Mouse (Mus musculus) brain, adult 2 months (tissue): ENCODE measurements around the gene Zfp982.
"Not testable (repeated sequence)": the region's sequence is repeated elsewhere in the genome, so short reads cannot be mapped to it uniquely, and the experiment has no call there.

ENCODE experiments used
- DNase-seq: peaks from one replicate; pipeline ENCODE4 v3.0.0; 2011; ENCODE audit warnings: low read depth, low spot score

The Zfp982 gene

DNA sequence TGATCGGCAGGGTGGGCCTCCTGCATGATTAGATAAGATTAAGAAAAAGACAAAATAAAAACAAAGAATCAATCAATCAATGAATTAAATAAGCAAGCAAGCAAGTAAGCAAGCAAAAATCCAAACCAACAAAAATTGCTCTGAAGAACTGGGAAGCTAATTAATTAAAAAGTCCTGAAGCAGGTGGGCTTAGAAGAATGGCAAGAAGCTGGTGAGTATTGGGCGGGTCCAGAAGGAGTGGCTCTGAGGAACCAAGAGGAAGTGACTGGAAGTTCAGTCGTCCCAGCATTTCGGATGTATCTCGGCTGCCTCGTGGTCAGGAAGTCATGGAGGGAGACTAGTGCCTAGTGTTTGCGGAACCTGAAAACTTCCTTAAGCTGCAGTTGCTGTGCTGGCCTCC lies at the start of gene Zfp982:
Gene Zfp982 (plus strand): TSS at position 301 of the 400 bp plus-strand sequence.
- not testable (repeated sequence) for DNase-seq

DNA sequence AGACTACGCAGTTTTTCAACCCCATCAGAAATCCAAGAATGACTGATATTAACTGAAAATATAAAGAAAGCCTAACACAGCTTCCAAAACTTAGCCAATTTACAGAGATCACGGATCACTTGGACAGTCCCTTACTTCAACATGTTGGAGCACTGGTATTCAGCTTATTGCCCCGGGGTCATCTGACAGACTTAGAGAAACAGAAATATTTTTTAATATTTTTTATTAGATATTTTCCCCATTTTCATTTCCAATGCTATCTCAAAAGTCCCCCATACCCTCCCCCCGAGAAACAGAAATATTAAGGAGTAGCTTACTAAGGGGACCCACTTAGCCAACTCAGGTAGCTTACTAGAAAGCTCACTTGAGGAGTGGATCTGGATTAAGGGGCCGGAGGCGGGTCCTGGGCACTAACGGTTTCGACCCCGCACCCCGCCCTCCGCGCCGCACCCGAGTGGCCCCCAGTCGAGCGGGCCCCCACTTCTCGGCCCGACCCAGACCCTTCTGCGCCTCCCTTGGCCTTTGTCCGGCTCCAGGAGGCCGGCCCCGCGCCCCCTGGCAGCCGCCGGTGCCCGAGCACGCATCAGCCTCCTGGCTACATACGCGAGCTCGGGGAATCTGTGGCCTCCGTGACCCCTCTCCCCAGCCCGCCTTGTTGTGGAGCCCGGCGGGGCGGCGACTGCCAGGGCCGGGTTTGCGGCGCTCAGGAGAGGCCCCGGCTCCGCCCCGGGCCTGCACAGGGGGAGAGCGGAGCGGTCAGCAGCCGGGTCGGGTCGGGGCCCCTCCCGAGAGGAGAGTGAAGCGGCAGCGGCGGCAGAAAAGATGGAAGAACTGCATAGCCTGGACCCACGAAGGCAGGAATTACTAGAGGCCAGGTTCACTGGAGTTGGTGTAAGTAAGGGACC lies 49.3 kb upstream of the Zfp982 start:
- DNase-seq: peak; percentile 39

GRCm38 (mm10) chr4:147443554-147443927 lies 48.7 kb upstream of the Zfp982 start:
- not testable (repeated sequence) for DNase-seq

DNA sequence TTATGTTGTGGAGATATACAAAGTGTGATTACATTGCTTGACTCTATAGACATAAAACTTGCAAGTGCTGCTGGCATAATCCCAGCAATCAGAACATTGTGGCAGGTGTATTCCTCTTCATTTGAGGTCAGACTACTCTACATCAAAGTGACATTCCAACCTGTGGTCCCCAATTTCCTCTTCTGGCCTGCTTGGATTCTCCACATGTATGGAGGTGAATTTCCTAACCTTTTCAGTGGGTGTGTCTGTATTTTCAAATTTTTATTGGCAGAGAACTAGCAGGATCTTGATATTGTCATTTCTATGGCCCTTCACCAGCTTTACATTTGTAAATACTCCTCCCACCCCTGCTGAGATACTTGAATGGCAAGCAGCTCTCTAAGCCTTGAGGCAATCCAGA lies 46.8 kb upstream of the Zfp982 start:
- DNase-seq: not testable (repeated sequence)

- no peak for DNase-seq
Measured at GRCm38 (mm10) chr4:147448358-147448757, 43.9 kb upstream of the Zfp982 start.

GRCm38 (mm10) chr4:147449099-147449581 lies 43.1 kb upstream of the Zfp982 start:
- no peak for DNase-seq

DNA sequence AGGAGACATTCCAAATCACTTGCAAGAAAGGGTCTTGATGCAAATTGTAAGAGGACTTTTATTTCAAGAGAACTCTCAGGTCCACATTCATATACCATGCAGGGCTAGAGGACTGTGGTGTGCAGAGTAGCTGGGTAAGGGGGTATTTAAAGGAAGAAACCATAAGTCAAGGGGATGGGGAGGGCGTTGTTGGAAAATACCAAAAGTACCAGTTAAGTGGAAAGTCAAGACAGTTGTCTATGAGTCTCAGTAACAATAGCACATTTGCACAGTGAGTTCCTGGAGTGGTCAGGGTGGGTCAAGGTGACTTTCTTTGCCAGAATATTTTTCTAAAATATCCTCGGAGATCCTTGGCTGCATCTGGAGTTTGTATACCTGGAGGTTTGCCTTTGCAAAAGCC lies 42.2 kb upstream of the Zfp982 start:
- not testable (repeated sequence) for DNase-seq

- not testable (repeated sequence) for DNase-seq
Measured at GRCm38 (mm10) chr4:147467207-147467606, 25.0 kb upstream of the Zfp982 start.

DNA sequence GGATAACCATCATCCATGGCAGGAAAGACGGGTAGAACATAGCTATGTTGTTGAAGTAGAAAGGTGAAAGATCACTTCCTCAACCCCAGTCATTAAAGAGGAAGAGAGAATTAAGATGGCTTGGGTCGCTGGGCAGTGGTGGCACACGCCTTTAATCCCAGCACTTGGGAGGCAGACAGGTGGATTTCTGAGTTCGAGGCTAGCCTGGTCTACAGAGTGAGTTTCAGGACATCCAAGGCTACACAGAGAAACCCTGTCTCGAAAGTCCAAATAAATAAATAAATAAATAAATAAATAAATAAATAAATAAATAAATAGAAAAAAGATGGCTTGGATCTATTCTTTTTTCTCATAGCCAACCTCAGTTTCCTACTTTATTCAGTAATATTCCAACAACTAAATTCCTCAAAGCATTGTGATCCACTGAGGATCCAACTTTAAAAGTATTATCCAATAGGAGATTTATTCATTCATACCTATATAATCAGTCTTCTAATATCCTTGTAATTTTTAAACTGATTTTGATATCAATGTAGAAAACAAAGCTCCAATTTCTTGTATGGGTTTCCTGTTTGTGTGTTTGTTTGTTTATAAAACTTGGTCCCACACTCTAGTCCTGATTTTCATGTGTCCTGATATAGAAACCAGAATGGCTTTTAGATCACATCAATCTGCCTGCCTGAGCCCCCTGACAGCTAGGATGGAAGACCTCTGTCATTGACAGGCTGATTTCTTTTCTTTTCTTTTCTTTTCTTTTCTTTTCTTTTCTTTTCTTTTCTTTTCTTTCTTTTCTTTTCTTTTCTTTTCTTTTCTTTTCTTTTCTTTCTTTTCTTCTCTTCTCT lies 6.8 kb downstream of the Zfp982 start:
- not testable (repeated sequence) for DNase-seq

DNA sequence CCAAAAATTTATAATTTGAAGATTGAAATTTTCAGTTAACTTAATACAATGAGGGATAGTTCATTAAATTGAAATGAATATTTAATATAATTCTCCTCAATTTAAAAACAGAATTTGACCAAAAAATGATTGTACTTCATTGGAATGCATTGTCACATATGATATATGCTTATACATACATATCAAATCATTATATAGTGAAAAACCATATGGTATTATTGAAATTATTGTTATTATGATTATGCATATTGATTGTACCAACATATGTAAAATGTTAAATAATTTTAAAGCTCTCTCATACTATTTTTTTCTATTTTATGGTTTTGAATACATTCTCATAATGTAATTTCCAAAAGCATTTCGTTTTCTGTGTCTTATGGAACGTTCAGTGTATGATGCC lies 17.0 kb downstream of the Zfp982 start:
- no peak for DNase-seq

DNA sequence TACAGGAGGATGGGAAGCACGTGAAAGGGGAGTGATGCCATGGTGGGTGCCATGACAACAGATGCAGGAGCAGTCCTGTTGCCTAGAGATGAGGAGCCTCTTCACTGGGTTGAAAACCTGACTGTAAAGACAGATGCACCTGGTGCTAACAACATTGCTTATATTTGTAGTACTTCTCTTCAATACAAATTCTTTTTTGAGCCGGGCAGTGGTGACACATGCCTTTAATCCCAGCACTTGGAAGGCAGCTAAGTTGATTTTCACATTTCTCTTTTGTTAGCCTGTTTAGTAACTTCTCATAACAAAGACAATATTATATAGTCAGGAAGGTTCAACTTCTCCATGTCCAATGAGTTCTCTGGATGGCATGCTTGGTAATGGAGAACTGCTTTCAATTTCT lies 26.8 kb downstream of the Zfp982 start:
- DNase-seq: no peak

DNA sequence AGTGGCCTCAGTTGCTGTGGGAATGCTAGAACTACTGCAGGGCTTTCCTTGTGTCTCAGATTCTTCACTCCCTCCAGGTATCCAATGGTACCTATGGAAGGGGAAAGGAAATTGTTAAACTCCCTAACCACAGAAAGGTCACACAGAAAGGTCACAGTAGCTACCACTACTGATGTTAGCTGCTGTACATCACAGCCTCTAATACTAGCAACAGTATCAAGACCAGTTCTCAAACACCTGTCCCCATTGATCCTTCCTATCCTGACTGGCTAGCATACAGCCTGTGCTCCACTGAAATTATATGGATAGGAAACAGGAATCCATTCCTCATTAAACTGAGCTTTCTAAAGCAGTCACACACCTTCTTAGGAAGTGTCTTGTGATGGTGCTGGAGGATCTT lies 27.9 kb downstream of the Zfp982 start:
- no peak for DNase-seq

- no peak for DNase-seq
Measured at GRCm38 (mm10) chr4:147525125-147525524, 32.9 kb downstream of the Zfp982 start.

DNA sequence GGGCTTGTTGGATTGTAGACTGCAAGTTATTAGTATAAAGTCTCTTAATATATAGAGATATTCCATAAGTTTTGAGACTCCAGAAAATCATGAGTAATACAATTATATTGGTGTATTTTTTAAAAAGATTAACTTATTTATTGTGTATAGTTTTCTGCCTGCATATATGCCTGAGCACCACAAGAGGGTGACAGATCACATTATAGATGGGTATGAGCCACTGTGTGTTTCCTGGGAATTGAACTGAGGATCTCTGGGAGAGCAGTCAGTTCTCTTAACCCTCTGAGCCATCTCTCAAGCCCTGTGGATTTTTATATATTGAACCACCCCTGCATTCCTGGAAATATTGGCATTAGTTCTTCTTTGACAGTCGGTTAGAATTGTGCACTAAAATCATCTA lies 38.1 kb downstream of the Zfp982 start:
- no peak for DNase-seq

DNA sequence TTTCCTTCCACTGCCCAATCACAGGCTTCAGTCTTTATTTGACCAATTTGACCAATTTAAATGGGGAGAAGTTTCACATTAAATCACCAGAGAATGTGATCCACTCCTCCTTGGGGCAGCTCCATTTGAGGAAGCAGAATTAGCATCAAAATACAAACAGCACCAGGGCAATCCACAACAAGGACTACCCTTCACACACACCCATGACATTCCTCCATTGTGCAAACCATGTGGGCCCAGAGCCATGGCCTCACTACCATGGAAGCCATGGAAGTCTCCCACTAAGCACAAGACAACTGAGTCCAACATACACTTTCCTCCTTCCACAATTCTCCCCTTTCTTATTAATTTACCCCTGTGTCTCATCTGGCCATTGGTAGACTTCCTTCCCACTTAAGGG lies 43.7 kb downstream of the Zfp982 start:
- DNase-seq: not testable (repeated sequence)

DNA sequence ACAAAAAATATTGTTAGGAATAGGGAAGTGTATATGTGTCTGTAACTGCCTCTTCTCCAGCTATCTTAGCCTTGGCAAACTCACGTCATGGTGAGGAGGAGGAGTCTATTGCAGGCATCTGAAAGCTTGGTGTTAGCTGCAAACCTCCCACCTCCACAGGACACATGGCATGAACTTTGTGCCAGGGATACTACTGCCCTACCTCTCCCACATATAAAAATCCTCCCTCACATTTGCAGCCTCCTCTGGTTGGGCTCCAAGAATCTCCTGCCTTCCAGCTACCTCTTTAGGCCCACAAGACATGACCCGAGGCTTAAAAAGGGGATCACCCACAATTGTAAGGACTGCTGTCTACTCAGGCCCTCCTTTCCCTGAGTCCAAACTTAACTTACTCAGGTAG lies 45.5 kb downstream of the Zfp982 start:
- no peak for DNase-seq

GRCm38 (mm10) chr4:147539918-147540317 lies 47.7 kb downstream of the Zfp982 start, which contains the start of gene Gm16503:
Gene Gm16503, plus strand, starts transcription at chr4:147540218.
- DNase-seq: not testable (repeated sequence)

DNA sequence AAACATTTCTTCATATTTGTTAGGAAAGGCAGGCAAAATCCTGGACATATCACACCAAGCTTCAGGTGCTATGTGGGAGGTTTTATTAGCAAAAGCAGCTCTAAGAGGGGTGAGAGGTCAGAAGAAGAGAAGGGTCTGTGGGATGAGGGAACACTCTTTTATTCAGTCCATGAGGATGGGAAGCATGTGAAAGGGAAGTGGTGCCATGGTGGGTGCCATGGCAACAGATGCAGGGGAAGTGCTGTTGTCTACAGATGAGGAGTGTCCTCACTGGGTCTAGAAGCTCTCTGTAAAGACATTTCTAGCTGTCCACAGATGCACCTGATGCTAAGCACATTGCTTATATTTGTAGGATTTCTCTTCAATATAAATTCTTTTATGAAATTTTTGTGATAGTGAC lies 48.9 kb downstream of the Zfp982 start:
- DNase-seq: no peak

DNA sequence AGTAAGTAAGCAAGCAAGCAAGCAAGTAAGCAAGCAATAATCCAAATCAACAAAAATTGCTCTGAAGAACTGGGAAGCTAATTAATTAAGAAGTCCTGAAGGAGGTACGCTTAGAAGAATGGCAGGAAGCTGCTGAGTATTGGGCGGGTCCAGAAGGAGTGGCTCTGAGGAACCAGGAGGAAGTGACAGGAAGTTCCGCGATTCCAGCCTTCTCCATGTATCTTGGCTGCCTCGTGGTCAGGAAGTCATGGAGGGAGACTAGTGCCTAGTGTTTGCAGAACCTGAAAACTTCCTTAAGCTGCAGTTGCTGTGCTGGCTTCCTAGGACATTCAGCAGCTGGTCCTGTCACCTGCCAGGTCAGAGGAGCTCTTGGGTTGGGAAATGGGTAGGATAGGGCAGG lies 60.9 kb downstream of the Zfp982 start, which contains the start of gene Zfp985:
Gene Zfp985 (plus strand): TSS at position 207 of the 400 bp plus-strand sequence.
- not testable (repeated sequence) for DNase-seq

DNA sequence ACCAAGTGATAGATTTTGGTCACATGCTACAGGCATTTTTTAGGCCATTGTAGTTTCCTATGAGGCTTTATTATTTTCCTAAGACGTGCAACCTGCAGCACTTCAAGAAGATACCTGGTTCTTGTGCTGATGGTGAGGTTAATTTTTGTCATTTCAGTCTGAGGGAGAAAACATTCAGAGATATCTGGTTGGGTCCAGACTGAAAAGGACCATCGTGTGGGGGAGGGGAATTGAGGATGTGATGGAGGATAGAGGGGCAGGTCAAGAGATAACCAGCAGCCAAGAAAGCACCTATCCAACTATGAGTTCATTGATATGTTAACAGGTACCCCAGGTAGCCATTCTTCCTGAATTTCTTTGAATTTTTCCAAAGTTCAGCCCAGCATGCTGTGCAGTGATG lies 62.1 kb downstream of the Zfp982 start:
- not testable (repeated sequence) for DNase-seq

DNA sequence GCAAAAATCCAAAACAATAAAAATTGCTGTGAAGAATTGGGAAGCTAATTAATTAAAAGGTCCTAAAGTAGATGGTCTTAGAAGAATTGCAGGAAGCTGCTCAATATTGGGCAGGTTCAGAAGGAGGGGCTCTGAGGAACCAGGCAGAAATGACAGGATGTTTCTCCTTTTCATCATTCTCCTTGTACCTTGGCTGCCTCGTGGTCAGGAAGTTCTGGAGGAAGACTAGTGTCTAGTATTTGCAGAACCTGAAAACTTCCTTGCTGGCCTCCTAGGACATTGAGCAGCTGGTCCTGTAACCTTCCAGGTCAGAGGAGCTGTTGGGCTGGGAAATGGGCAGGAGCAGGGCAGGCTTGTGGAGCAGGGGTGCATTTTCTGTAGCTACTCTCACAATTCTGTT lies 64.7 kb downstream of the Zfp982 start:
- DNase-seq: not testable (repeated sequence)

DNA sequence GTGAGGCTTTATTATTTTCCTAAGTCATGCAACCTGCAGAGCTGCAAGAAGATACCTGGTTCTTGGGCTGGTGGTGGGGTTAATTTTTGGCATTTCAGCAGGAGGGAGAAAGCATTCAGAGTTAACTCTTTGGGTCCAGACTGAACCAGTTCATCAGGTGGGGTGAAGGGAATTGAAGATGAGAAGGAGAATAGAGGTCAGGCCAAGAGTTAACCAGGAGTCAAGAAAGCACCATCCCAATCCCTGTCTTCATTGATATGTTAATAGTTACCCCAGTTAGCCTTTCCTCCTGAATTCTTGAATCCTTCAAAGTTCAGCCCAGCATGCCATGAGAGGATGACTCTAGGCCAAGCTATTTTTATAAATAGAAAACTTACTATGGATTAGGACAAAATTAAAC lies 65.8 kb downstream of the Zfp982 start:
- not testable (repeated sequence) for DNase-seq
